Mouse (Mus musculus) CH12.LX (cell line): ENCODE measurements around the gene Acan. TPM values are rescaled to one million over a fixed set of nuclear protein-coding genes. Genes with fewer than 3 reads are reported as not detected.

Source experiments
- DNase-seq: peaks from one replicate; pipeline ENCODE4 v3.0.0-alpha.2; 2013; ENCODE audit errors: extremely low read depth
- H3K27ac ChIP-seq: 2 replicates; pipeline ENCODE4 v1.5.1; 2012; ENCODE audit warnings: low read depth, mild to moderate bottlenecking, control low read depth, moderate library complexity; ENCODE audit not compliant: insufficient read depth
- H3K27me3 ChIP-seq: replicated peaks from 2 replicates; pipeline ENCODE3; 2012; ENCODE audit warnings: inconsistent platforms
- H3K36me3 ChIP-seq, 2 experiments: replicated peaks in 1 of 2; 2 replicates each; pipeline versions ENCODE3 to v1.6.1; 2012; ENCODE audit warnings: inconsistent platforms in 1 of 2, low read length in 1 of 2, mild to moderate bottlenecking in 1 of 2, mixed read lengths in 1 of 2, moderate library complexity in 1 of 2; ENCODE audit not compliant: control insufficient read depth in 1 of 2, insufficient read depth in 1 of 2
- H3K4me1 ChIP-seq, 2 experiments: 2 replicates each; pipeline ENCODE4 v1.6.1; 2012; ENCODE audit warnings: inconsistent platforms in 1 of 2, moderate library complexity in 1 of 2; ENCODE audit not compliant: insufficient read depth in 2 of 2, control insufficient read depth in 1 of 2
- H3K4me2 ChIP-seq: 2 replicates; pipeline ENCODE4 v1.6.1; 2012; ENCODE audit warnings: low read depth, mild to moderate bottlenecking, control low read depth; ENCODE audit not compliant: poor library complexity, insufficient read depth, severe bottlenecking
- H3K4me3 ChIP-seq, 3 experiments: fragments of 150-350 bp in 1 of 3; sonication (generic) in 1 of 3; replicated peaks in 1 of 3; 2 replicates each; pipeline versions ENCODE3 to v1.5.1; 2011 to 2012; ENCODE audit warnings: low read depth in 2 of 3, low read length in 2 of 3, mild to moderate bottlenecking in 2 of 3, moderate library complexity in 2 of 3, control low read depth in 1 of 3, improper control_type of control experiment in 1 of 3, inconsistent platforms in 1 of 3, mixed read lengths in 1 of 3; ENCODE audit not compliant: poor library complexity in 1 of 3
- H3K79me2 ChIP-seq: replicated peaks from 2 replicates; pipeline ENCODE4 v1.6.1; 2012; ENCODE audit warnings: mild to moderate bottlenecking, moderate library complexity; ENCODE audit not compliant: control insufficient read depth, poor library complexity, insufficient read depth, severe bottlenecking; ENCODE audit errors: extremely low read depth
- H3K9ac ChIP-seq: 2 replicates; pipeline ENCODE4 v1.6.1; 2012; ENCODE audit warnings: low read depth, mild to moderate bottlenecking, control low read depth, moderate library complexity; ENCODE audit not compliant: insufficient read depth
- H3K9me3 ChIP-seq: replicated peaks from 2 replicates; pipeline ENCODE3; 2012; ENCODE audit warnings: low read length, inconsistent platforms, mixed read lengths
- BHLHE40 ChIP-seq: IDR thresholded peaks from 2 replicates; pipeline ENCODE4 v1.6.1; 2011; ENCODE audit warnings: mild to moderate bottlenecking, low read depth, low read length, improper control_type of control experiment
- CHD1 ChIP-seq: IDR thresholded peaks from 2 replicates; pipeline ENCODE4 v1.6.1; 2012; ENCODE audit warnings: low read depth, low read length, improper control_type of control experiment, inconsistent platforms
- CTCF ChIP-seq, 2 experiments: IDR thresholded peaks in 1 of 2; conservative IDR thresholded peaks in 1 of 2; 2 replicates each; pipeline ENCODE4 v1.5.1; 2011 to 2012; ENCODE audit warnings: low read depth in 2 of 2, low read length in 2 of 2, improper control_type of control experiment in 1 of 2, inconsistent platforms in 1 of 2, mild to moderate bottlenecking in 1 of 2, moderate library complexity in 1 of 2
- E2F4 ChIP-seq: IDR thresholded peaks from 2 replicates; pipeline ENCODE4 v1.6.1; 2011; ENCODE audit warnings: low read depth, low read length, improper control_type of control experiment; ENCODE audit not compliant: insufficient replicate concordance
- EP300 ChIP-seq: IDR thresholded peaks from 2 replicates; pipeline ENCODE4 v1.6.1; 2011; ENCODE audit warnings: low read length, improper control_type of control experiment
- HCFC1 ChIP-seq: IDR thresholded peaks from 2 replicates; pipeline ENCODE4 v1.6.1; 2012; ENCODE audit warnings: low read depth, mild to moderate bottlenecking, inconsistent platforms, low read length, improper control_type of control experiment
- IRF4 ChIP-seq: IDR thresholded peaks from 2 replicates; pipeline ENCODE4 v1.6.1; 2014; ENCODE audit warnings: low read depth, mild to moderate bottlenecking, inconsistent platforms, low read length, improper control_type of control experiment
- JUN ChIP-seq: IDR thresholded peaks from 2 replicates; pipeline ENCODE4 v1.6.1; 2011; ENCODE audit warnings: low read depth, mild to moderate bottlenecking, low read length, improper control_type of control experiment, moderate library complexity; ENCODE audit not compliant: insufficient read depth
- KAT2A ChIP-seq: IDR thresholded peaks from 2 replicates; pipeline ENCODE4 v1.6.1; 2012; ENCODE audit warnings: low read length, improper control_type of control experiment, inconsistent platforms; ENCODE audit not compliant: insufficient replicate concordance
- MAX ChIP-seq: IDR thresholded peaks from 2 replicates; pipeline ENCODE4 v1.6.1; 2011; ENCODE audit warnings: low read length, improper control_type of control experiment
- MXI1 ChIP-seq: IDR thresholded peaks from 2 replicates; pipeline ENCODE4 v1.6.1; 2011; ENCODE audit warnings: mild to moderate bottlenecking, low read depth, low read length, improper control_type of control experiment
- PAX5 ChIP-seq: IDR thresholded peaks from 2 replicates; pipeline ENCODE4 v1.6.1; 2012; ENCODE audit warnings: low read length, inconsistent platforms, mixed read lengths
- POLR2A ChIP-seq: IDR thresholded peaks from 2 replicates; pipeline ENCODE4 v1.6.1; 2011; ENCODE audit warnings: low read depth, mild to moderate bottlenecking, improper control_type of control experiment, low read length
- POLR2AphosphoS2 ChIP-seq: IDR thresholded peaks from 2 replicates; pipeline ENCODE4 v1.6.1; 2011; ENCODE audit warnings: low read depth, low read length, improper control_type of control experiment
- RAD21 ChIP-seq: IDR thresholded peaks from 2 replicates; pipeline ENCODE4 v1.6.1; 2011; ENCODE audit warnings: low read depth, mild to moderate bottlenecking, low read length, improper control_type of control experiment, moderate library complexity
- RCOR1 ChIP-seq: conservative IDR thresholded peaks from 2 replicates; pipeline ENCODE4 v1.6.1; 2012; ENCODE audit warnings: low read depth, mild to moderate bottlenecking, inconsistent platforms, low read length, improper control_type of control experiment
- SMC3 ChIP-seq: IDR thresholded peaks from 2 replicates; pipeline ENCODE4 v1.6.1; 2011; ENCODE audit warnings: low read depth, low read length, improper control_type of control experiment
- USF1 ChIP-seq: IDR thresholded peaks from 2 replicates; pipeline ENCODE4 v1.6.1; 2014; ENCODE audit warnings: low read depth, mild to moderate bottlenecking, inconsistent platforms, low read length, improper control_type of control experiment
- ZMIZ1 ChIP-seq: IDR thresholded peaks from 2 replicates; pipeline ENCODE4 v1.6.1; 2012; ENCODE audit warnings: low read depth, mild to moderate bottlenecking, inconsistent platforms, low read length, improper control_type of control experiment
- ZNF384 ChIP-seq: IDR thresholded peaks from 2 replicates; pipeline ENCODE4 v1.6.1; 2012; ENCODE audit warnings: low read depth, low read length, improper control_type of control experiment, inconsistent platforms
- dilution Hi-C: fragments of 300-500 bp; cut with MboI; formaldehyde crosslinking; loops from 2 replicates; pipeline ENCODE4 v1.14.3; 2020; ENCODE audit warnings: low sequenced_read_pairs; ENCODE audit not compliant: extremely low pct_unique_long_range_greater_than_20kb, extremely low pct_ligation_motif_present
- in situ Hi-C: fragments of 300-500 bp; cut with MboI; formaldehyde crosslinking; loops from 3 replicates; pipeline ENCODE4 v1.14.3; 2019; ENCODE audit warnings: low sequenced_read_pairs, low pct_ligation_motif_present, low pct_unique_long_range_greater_than_20kb, mixed read lengths
- polyA plus RNA-seq: library from polyadenylated mRNA; unstranded; fragments of >175 nt; gene quantifications from 2 replicates; pipeline ENCODE4 v1.2.1, GENCODE M21; 2012; ENCODE audit warnings: low read depth; ENCODE audit not compliant: insufficient read length
- total RNA-seq, 2 experiments: library from RNA; depleted of rRNA; stranded (reverse); fragments of 300-350 nt in 1 of 2; fragments of >200 nt in 1 of 2; gene quantifications; 2 replicates each; pipeline ENCODE4 v1.2.3; 2012 to 2014

The Acan gene
- total and polyA plus RNA-seq, 3 experiments: not detected

- no peak for TF ChIP-seq POLR2A
- TF ChIP-seq EP300: no peak
- TF ChIP-seq ZMIZ1: no peak
- TF ChIP-seq PAX5: no peak
Observed at GRCm38 (mm10) chr7:79054111-79054510, 828 bp downstream of the Acan start.

GRCm38 (mm10) chr7:79058546-79058945 is 5.3 kb downstream of the Acan start:
- dilution Hi-C loops (no loop called here), in situ Hi-C loops (no loop called here)
- no peaks in the 10 kb centered on the region for H3K79me2 ChIP-seq
- no peak overlapping the region for H3K27ac ChIP-seq
- no peaks in the 10 kb centered on the region for H3K36me3 ChIP-seq
- H3K4me1 ChIP-seq: no peaks in the 10 kb centered on the region
- no peak overlapping the region for H3K4me2 ChIP-seq
- TF ChIP-seq E2F4 (no peak), RCOR1 (no peak), SMC3 (peak; percentile 15; the same call in 1 of the 2 replicates), CTCF (conservative IDR thresholded peaks at IDR 0.05 in 1 of 2, IDR thresholded peaks at IDR 0.05 in 1 of 2; ENCODE audit: low read depth in 2 of 2, low read length in 2 of 2) (peak in 1 of 2 experiments; percentile 56; a peak in 2 of 4 replicates), MAX (no peak), PAX5 (no peak), RAD21 (peak; percentile 32)
- H3K9ac ChIP-seq: no peak overlapping the region
- peak; percentile 11 for DNase-seq
- H3K27me3 ChIP-seq: peaks cover 93% of the 10 kb centered on the region
- H3K9me3 ChIP-seq: peaks cover 5% of the 10 kb centered on the region
- H3K4me3 ChIP-seq: no peak overlapping the region

More at GRCm38 (mm10) chr7:79054111-79054510, 828 bp downstream of the Acan start:
- H3K4me1 ChIP-seq: no peaks in the 10 kb centered on the region
- H3K9ac ChIP-seq: no peak overlapping the region
- H3K4me3 ChIP-seq: no peak overlapping the region
- H3K27me3 ChIP-seq: peaks cover 93% of the 10 kb centered on the region
- dilution Hi-C loops (no loop called here), in situ Hi-C loops (no loop called here)
- no peaks in the 10 kb centered on the region for H3K36me3 ChIP-seq
- H3K9me3 ChIP-seq: no peaks in the 10 kb centered on the region
- no peak overlapping the region for H3K4me2 ChIP-seq
- H3K79me2 ChIP-seq: no peaks in the 10 kb centered on the region
- no peak overlapping the region for H3K27ac ChIP-seq
- DNase-seq: no peak

GRCm38 (mm10) chr7:79067466-79067865 is 14.2 kb downstream of the Acan start:
- Histone ChIP-seq H3K9ac (no peak overlapping the region), H3K4me1 (no peaks in the 10 kb centered on the region), H3K27ac (no peak overlapping the region), H3K9me3 (peaks cover 5% of the 10 kb centered on the region), H3K27me3 (peaks cover 92% of the 10 kb centered on the region), H3K4me3 (no peak overlapping the region), H3K4me2 (no peak overlapping the region), H3K79me2 (no peaks in the 10 kb centered on the region), H3K36me3 (no peaks in the 10 kb centered on the region)
- in situ Hi-C loops: no loop called here
- DNase-seq: no peak
- TF ChIP-seq PAX5 (no peak), MXI1 (no peak), RCOR1 (no peak), CHD1 (no peak), IRF4 (no peak), JUN (no peak), POLR2AphosphoS2 (no peak), BHLHE40 (no peak), E2F4 (no peak), USF1 (no peak), KAT2A (no peak), MAX (no peak), HCFC1 (no peak), ZMIZ1 (no peak), CTCF (conservative IDR thresholded peaks at IDR 0.05 in 1 of 2, IDR thresholded peaks at IDR 0.05 in 1 of 2; ENCODE audit: low read depth in 2 of 2, low read length in 2 of 2) (no peak), ZNF384 (no peak), EP300 (no peak)
- dilution Hi-C loops: no loop called here
